Mouse (Mus musculus) cerebellum, adult (tissue): ENCODE results near the gene Thtpa.
A peak's percentile ranks its signal among the peaks of the same experiment; 100 is the strongest.

Experiments
- ATAC-seq: cut with Nextera tagmentation; 2 replicates; pipeline ENCODE4 v1.9.2; 2017; ENCODE audit warnings: mild to moderate bottlenecking, moderate library complexity, mixed read lengths; ENCODE audit not compliant: insufficient number of reproducible peaks, low FRiP score, low TSS enrichment

Thtpa gene

DNA sequence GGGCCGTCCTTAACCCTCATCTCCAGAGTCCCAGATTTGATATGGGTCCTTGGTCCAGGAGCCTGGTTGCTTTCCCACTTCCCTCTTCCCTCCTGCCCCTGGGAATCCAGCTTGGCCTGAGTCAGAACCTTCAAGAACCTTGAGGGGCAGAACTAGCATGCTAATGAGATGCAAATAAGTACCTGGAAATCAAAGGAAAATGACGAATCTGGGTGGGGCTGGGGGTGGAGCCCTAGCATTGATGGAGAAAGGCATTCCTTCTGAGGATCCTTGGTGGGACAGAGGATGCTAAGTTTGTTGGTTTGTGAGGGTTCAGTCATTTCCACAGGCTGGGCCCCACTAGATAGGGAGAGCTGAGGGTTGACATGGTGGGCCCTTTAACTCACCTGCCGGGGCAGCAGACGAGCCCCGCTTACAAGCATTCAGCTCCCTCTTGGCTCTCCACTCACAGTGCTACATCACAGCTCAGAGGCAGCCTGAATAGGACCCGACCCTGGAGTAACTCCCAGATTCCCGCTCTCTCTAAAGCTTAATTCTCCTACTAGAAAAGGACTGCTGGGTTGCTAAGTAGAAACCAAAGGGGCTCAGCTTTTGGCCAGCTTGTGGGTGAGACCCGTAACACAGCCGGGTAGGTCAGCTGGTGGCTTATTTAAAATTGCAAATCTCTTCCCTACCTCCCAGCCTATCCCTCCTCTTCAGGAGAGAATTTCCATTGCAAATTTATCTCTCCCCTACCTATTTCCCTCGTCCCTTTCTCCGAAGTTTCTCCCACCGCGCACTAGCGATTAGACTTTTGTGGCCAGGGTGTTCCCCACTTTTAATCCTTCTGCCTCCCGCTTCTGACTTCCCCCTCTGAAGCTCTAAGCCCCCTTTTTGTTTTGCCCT is 16.9 kb upstream of the Thtpa start:
- ATAC-seq: no peak

DNA sequence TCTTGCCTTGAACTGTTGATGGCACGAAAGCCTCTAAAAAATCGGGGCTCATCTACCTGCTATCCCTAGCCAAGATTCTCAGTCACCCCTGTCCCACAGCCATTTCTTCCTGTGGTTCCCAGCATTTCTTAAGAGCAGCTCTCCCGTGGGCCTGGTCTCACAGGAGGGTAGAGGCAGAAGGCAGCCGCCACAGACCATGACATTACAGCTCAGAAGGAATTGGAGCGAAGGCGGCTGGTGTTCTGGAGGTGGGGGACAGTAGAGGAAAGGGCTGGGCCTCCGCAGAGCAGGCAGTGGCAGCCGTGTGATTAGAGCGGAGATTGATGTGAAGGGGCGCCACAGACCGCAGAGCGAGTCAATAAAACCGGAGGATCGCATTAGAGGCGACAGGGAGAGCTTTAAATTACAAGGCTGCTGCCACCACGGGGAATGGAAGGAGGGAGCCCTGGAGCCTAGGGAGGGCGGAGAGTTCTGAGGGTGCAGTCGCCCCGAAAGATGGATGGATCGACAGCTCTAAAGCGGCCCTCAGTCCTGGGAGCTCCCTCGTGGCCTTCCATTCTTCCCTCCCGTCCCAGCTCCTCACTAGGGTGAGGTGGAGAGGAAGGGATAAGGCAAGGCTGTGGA is 16.1 kb upstream of the Thtpa start:
- 0 out of 2 replicates have a peak, but pooled peaks have one; percentile 3 for ATAC-seq

DNA sequence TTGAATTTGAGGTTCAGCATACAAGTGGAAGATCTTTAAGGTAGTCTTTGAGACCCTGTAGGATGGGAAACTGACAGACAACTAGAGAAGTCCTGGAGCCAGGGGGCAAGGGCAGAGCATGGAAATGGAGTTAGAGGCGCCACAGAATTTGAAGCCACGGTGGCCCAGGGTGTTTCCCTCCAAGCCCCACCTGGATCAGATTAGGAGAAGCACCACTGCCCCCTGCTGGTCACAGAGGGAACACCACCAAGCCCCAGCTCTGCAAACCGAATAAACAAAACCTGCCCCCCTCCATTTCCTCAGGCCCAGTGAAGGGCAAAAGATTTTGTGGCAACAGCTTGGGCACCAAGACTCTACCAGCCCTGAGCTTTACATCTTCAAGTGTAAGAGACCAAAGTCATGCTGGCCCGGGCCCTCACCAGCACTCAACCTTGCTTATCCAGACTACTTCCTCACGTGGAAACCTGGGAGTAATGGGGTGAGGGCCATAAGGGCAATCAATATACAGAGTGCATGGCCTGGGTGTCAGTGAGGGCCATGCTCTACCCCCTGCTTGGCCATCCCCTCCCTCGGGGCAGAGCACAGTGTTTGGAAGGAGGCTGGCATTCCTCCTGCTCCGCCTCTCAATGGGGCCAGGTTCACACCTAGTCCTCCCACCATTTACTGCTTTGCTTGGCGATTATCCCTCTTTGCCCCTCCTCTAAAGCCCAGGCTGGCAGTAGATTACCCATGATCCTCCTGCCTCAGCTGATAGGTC is 15.2 kb upstream of the Thtpa start:
- ATAC-seq: peak; percentile 41; the same call in 1 of the 2 replicates

DNA sequence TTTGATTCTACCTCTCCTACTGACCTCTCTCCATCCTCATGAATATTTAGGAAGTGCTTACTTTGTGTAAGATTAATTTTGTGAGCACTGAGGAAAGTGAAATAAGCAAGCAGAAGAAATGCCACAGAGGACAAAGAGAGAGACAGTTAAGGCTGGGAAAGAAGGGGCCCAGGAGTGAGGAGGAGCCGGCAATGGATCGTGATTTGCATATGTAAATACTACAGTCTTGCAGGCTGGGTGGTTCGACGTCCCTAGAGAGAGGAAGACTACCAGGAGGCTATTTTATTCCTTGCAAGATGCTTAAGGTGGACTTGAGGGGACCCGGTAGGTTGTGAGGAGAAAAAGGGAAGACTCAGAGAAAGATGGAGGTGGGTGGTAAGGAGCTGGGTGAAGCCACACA is 13.5 kb upstream of the Thtpa start:
- no peak for ATAC-seq

DNA sequence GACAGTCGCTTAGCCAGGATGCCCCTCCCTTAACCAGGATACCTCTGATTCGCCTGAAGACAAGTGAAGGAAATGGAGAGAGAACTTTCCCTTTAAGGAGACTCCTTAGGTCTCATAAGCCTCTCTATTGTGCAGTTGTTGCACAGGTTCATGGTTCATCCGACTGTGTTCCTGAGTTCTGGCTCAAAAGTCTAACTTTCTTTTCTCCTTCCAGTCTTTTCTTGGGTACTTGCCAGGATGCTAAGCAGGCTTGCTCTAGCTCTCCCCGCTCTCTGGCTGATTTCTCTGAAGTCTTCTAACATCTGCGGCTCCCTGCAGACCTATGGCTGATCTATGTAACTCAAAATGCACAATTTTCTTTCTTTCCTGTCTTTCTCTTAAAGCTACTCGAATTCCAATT is 11.1 kb upstream of the Thtpa start:
- ATAC-seq: no peak

DNA sequence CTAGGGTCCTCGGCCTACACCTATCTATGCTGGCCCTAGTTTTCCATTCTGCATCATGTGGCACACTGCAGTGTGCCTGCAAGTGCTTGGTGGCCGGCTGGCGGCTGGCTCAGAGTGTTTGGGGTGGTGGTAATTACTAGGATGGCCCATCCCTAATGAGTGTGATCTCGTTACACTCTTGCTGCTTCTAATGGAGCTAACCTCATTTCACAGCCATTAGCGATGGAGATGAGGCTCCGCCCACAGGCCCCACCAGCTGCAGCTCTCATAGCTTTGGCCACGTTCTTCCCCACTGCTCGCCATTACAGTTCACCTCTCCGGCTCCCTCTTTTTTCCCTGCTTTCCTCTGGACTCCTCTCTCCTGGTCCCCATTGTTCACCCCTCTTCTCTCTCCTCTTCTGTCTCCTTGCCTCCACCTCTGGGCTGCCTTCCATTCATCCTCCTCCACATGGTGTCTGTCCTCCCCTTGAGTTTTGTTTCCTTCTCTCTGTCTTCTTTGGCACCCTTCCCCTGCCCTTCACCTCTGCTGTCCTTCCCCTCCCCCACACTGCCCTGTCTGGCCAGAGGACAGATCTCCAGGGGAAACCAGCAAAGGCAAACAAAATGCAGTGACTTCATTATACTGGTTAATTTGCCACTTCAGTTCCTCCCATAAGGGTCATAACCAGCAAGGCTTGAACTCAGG is 9.1 kb upstream of the Thtpa start:
- no peak for ATAC-seq

DNA sequence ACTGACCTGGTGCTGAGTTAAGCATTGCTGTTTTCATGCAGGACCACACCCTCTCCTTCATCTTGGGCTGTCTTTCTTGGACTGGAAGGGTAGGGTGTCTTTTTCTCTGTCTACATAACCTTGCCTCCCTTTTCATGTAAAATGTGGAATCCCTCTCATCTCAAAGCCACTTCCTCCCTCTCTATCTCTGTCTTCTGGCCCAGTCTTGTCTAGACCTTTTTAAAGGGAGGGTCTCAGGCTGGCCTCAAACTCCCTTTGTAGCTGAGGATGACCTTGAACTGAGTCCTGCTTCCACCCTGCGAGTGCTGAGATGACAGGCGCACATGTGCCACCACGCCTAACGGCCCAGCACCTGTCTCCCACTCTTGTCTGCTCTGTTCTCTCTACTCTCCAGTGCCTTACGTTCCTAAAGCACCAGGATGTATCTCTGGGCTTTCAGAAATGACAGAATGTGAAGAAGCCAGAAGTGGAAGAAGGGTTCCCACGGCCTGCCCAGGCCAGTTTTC is 8.5 kb upstream of the Thtpa start:
- ATAC-seq: no peak

DNA sequence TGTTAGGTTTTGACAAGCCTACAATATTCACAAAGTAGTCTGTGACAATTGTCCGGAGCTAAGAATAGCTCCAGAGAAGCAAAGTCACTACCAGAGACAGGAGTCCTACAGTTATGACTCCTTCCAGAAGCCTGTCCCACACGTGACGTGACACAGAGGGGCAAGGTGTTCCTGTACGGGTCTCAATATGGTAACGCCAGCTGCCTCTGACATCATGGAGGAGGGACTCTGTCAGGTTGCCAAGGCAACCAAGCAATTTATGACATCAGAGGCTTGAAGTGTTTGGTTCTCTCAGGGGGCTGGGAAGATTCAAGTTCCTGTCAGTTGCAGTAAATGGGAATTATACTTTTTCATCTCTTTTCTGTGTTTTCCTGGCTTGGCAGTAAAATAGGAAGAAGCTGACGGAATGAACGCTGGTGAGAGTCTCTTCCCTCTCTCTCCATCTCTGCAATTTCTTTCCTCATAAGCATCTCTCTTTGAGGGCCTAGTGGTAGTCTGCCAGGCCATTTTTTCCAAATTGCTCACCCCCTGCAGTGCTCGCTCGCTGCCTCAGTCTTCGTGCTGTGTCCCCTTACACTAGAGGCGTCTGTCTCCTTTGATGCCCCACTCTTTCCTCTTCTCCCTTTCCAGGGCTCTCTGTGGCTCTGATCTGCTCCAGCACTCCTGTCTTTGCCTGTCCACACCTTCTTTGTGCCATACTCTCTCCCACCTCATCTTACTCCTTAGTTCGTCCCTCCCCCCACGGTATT is 5.2 kb upstream of the Thtpa start:
- ATAC-seq: no peak

DNA sequence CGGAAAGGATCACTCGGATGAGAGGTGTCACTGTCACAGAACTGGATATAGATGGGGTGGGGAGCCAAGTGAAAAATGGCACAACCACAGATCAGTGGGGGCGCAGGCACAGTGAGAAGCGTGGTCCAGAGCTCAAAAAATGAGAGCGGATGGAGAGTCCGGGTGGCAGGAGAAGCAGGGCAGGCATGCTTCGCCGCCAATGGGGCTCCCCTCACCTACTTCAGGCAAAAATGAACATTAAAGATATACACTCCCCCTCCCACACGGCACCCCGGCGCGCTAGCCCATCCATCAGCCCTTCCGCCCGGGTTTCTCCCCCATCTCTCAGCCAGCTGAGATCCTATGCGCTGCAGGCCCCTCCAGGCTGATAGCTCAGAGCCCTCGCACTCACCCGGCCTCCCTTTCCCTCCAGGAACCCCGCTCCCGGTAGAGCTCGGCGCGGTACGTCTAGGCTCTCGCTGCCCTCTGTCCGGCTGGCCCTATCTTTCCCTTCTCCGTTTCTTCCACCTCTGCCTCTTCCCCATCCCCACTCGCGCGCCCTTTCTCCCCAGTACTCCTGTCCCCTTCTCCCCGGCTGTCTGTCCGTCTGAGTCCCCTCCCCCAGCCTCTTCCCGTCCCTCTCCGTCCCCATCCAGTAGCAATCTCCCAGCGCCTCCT is 3.2 kb upstream of the Thtpa start:
- no peak for ATAC-seq

DNA sequence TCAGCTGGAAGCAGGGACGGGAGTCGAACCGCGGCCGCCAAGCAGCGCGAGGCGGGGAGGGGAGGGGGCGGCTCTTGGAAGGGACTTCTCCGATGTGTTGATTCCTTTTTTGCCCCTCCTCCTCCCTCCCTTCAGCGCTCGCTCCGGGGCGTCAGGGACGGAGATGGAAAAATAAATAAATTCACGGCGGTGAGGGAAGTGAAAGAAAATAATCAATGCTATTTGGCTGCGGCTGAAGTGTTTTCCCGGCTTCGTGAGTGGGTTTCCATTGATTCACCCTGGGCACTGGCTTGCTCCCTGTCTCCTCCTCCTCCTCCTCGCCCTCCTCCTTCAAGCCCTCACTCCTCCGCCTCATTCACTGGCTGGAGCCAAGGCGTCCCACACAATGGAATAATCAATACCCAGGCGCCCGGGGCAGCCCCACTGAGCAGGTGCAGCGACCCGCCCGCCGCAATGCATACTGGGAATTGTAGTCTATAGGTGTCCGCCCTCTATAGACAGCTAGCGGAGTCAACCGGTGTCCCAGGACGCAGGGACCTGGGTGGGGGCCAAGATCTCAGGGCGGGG is 2.5 kb upstream of the Thtpa start, which contains the start of gene Zfhx2:
TSS of gene Zfhx2 (minus strand) at position 314 of the 567 bp plus-strand sequence.
- peak; percentile 83 for ATAC-seq

DNA sequence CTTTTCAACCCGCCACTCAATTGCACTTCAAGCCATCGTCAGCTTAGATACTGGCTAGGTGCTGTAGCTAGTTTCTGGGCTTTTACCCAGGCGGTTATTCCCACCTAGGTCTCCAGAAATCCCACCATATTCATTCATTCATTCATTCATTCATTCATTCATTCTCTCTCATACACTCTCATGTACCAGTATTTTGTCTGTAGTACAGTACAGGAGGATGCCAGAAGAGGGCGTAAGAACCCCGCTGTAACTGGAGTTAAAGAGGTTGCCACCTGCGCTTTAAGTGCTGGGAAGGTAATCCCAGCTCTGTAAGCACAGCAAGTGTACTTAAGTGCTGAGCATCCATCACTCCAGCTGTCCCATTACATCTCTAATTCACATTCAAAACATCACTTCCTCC is 657 bp upstream of the Thtpa start:
- ATAC-seq: no peak

DNA sequence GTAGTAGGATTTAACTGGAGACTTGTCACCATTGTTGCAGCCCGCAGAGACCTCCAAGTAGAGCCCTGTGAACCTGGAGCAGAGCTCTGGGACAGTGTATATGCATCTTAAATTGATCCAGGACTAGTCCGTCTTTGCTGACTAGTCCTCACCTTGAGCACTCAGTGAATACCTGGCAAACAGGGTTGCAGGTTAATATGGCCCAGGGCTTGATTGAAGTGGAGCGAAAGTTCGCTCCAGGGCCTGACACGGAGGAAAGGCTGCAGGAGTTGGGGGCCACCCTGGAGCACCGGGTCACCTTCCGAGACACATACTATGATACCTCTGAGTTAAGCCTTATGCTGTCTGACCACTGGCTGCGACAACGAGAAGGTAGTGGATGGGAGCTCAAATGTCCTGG is 679 bp downstream of the Thtpa start:
- no peak for ATAC-seq

DNA sequence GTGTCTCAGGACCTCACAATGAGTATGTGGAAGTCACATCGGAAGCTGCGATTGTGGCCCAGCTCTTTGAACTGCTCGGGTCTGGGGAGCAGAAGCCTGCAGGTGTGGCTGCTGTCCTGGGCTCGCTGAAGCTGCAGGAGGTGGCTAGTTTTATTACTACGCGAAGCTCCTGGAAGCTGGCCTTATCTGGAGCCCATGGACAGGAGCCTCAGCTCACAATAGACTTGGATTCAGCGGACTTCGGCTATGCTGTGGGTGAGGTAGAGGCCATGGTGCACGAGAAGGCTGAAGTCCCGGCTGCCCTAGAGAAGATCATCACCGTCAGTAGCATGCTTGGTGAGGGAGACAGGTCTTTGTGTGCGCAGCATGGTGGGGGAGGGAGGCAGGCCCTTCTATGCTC is 1.1 kb downstream of the Thtpa start:
- no peak for ATAC-seq

DNA sequence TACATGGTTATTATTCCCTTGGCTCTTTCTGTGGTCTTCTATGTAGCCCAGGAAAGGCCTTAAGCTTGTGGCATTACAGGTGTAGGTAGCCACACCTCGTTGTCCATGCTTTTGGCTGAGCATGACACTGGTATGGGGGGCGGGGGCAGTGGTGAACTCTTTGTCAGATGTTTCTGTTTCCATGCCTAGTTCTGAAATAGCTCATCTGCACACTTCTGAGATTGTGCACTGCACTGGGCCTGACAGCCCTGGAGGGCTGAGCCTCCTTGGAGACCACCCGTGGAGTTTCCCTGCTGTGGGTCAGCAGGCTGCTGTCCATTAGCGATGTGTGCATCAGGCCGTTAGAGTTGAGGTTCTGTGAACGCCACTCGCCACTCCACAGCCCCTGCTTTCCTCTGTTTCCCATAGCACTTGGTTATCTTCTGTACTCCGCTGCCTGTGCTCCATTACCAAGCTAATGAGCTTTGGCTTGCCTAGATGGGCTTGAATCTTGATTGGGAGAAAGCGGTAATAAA is 2.0 kb downstream of the Thtpa start:
- no peak for ATAC-seq

DNA sequence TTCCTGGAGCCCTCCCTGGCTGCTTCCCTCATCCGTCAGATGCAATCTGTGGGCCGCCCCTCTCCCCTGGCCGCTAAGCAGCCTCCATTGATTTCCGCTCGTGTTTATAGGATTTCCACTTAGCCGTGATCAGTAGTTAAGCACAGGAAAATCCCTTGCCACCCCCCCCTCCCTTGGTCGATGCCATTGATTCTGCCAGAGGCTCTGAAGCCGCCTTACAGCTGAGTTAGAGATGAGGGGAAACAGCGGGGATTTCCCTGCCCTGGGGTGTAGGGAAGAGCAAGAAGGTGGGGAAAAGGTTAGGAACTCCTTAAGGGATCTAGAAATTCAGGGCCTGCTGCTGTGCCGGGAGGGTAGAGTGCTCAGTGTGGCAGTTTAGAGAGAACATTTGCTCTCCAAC is 3.1 kb downstream of the Thtpa start:
- ATAC-seq: no peak

DNA sequence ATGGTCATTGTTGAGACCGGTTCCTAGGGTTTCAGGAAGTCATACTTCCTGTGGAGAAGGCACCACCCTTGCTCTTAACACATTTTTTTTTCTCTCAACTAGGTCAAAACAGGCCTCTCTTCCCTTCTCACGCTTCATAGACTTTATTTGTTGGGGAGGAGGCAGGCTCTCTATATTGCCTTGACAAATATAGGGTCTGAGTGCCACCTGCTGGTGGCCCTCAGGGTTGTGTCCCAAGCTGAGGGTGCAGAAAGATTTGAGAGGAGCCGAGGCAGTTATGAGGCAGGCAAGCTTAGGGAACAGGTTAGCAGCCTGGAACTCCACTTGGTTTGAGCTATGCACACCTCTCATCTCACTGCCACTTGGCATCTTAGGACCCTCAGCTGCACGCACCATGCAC is 3.5 kb downstream of the Thtpa start:
- no peak for ATAC-seq

DNA sequence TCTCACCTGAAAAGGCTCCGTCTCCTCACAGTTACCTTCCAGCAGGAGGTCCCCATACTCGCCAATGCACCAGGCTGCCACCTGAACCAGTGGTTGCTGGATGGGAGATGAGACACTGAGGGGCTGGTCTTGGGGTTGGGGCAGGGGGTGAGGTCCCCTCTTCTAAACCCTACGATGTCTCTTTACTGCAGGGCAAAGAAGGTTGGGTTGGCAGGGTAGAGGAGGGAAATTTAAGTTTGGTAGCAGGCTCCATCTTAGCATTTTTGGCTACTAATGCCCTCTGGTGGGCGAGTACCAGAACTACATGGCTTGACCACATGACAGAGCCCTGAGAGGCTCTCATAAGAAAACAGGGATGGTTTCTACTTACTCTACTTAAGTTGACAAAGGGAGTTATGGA is 7.0 kb downstream of the Thtpa start:
- ATAC-seq: no peak

DNA sequence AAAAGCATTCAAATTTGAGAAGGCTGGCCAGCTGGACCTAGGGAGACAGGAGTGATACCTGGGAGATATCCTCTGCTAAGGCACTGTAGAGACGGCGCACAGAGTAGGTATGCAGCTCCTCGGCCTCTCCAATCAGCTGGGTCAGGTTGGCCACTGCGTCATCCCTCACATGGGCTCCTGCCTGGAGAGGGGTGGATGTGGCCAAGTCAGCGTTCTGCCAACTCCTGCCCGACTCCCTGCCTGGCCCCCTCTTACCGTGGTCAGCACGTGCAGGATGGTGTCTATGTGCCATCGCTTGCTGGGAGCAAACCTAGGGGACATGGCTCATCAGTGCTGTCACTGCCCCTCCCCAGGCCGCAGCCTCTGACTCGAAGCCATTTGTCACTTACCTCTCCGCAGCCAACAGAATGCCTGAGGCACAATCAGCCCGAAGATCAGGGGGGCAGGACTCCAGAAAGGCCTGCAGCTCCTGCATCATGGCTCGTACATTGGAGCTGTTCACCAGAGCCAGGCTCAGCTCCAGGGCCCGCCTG is 7.7 kb downstream of the Thtpa start:
- ATAC-seq: no peak
